Mouse (Mus musculus): ENCODE results near the gene Rbfox2.

The Rbfox2 gene

GRCm38 (mm10) chr15:77144960-77145359 lies 161.8 kb downstream of the Rbfox2 start:
- no peak for DNase-seq (ENCODE audit: low spot score)

DNA sequence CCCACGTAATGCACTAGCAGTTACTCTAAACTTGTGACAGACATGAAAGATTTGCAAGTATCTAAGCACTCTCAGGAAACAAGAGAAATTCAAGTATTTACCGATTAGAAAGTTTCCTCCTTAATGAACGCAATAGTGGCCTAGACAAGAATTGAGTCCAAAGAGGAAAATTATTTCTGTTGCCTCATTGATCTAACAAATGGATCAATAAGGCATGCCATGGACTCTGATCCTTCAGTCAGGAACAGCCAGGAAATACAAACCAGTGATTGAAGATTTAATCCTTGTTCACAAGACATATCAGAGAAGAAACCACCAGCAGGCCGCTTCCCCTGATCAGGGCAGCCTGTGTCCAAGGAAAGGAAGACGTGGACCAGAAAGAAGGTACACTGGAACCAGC lies 164.0 kb downstream of the Rbfox2 start:
- DNase-seq (ENCODE audit: low spot score) = no peak

DNA sequence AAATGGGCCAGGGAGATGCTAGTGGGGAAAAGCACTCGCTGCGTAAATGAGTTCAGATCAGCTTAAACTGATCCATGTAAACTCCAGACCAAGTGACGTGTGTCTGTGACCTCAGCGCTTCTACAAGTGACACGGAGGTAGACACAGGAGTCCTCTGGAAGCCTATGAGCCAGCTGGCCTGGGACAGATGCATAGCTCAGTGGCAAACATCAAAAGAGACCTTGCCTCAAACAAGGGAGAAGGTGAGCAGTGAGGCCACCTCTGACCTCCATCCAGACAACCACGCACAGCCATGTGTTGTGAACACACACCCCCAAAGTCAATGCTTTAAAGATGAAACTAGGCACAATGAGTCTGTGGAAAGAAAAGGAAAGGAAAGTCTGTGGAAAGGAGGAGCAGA lies 164.5 kb downstream of the Rbfox2 start:
- DNase-seq (ENCODE audit: low spot score) = no peak

GRCm38 (mm10) chr15:77141711-77142110 lies 165.1 kb downstream of the Rbfox2 start:
- DNase-seq (ENCODE audit: low spot score) = no peak

- no peak for DNase-seq (ENCODE audit: low spot score)
Observed at GRCm38 (mm10) chr15:77138282-77138681, 168.5 kb downstream of the Rbfox2 start.

DNA sequence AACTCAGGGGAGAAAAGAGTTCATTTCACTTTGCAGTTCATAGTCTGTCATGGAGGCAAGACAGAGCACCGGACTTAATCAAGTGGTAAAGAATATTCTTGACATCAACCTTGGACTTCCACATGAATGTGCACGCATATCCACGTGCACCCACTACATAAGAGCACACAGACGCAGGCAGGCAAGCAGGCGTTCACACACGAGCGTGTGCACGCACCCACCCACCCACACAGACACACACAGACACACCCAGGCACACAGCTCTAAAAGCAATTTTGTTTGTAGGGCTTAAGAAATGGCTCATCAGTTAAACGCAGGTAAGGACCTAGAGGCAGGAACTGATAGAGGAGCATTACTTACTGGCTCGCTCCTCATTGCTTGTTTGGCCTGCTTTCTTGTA lies 172.3 kb downstream of the Rbfox2 start:
- no peak for DNase-seq (ENCODE audit: low spot score)

DNA sequence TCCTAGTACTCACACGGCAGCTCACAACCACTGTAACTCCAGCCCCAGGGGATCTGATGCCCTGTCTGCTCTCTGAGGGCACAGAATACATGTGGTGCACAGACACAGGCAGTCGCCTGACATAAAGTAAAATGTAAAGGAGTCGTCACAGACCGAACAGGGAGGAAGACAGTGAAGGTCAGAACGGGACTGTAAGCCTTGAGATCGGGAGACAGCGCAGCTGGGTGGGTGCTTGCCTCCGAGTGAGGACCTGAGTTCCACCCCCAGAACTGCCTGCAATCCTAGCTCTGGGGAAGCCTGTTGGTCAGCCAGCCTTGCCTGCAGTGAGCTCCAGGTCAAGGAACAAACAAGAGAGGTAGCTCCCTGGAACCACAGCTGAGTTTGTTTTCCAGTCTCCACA lies 177.7 kb downstream of the Rbfox2 start:
- DNase-seq (ENCODE audit: low spot score) = no peak

DNA sequence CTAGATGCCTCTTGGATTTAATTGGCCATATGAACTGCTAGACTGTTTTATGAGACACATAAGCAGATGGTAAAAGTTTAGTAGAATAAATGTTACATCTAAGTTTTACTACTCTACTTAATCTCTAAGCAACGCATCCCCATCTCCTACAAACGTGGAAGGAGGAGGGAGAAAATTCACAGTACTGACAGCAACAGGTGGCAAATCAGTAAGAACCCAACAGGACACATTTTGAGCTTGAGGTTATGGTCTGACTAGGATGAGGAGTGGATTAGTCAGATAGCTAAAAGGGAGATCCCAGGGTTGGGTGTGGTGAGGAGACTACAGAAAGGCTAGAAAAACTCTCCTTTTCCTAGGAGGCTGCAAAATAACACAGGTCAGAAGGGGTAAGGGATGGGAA lies 179.1 kb downstream of the Rbfox2 start:
- DNase-seq (ENCODE audit: low spot score) = no peak

DNA sequence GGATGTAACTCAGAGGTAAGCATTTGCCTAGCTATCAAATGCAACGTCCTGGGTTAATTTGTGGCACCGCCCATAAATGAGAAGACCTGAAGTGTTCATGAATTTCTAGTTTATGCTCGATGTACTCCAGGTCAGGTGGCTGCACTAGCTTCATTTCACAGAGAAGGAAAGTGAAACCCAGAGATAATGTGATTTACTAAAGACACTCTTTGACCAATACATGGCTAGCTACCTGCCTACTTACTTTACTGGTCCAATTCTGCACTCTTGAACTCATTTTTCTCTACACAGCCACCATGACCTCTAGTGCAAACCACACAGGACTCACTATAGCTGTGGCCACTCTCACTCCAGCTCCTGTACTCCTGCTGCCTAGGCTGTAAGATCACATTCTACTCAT lies 180.1 kb downstream of the Rbfox2 start:
- no peak for DNase-seq (ENCODE audit: low spot score)

DNA sequence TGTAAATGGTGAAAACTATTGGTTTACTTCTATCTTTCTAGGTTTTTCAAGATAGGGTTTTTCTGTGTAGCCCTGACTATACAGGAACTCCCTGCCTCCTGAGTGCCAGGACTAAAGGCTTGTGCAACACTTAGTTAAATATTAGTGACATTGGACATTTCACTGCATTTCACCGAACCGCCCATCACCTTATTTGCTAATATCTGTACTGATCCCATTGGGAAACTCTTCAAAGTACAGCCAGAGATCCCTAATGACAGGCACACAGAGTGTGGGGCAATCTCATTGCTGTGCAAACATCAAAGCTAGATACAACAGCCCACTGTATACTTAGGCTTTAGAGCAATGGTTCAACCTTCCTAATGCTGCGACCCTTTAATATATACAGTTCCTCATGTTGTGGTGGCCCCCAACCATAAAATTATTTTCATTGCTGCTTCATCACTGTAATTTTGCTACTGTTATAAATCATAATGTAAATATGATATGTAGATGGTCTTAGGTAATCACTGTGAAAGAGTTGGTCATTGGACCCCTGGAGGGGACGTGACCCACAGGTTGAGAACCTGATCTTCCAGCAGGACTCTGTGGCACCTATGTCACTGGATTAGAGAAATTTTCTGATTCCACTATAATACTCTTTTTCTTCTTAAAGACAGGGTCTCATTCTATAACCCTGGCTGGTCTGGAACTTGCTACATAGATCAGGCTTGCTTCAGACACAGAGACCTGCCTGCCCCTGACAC lies 182.3 kb downstream of the Rbfox2 start:
- no peak for DNase-seq (ENCODE audit: low spot score)

DNA sequence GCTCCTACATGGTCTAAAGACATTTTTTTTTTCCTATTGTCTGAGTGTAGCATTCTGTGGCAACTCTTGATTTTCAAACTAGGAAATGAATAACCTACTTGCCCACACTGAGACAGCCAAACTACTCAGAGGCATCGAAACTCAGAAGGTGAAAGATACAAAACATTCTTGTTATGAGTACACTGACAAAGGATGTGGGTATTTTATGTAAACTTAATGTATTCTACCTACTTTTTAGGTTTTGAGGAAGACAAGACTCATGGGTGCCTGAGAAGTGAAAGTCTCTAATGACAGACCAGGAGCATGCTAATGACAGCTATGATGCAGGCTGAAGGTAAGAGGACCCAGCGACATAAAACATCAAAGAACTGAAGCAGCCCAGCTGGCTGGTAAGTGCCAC lies 184.0 kb downstream of the Rbfox2 start:
- DNase-seq (ENCODE audit: low spot score) = no peak

DNA sequence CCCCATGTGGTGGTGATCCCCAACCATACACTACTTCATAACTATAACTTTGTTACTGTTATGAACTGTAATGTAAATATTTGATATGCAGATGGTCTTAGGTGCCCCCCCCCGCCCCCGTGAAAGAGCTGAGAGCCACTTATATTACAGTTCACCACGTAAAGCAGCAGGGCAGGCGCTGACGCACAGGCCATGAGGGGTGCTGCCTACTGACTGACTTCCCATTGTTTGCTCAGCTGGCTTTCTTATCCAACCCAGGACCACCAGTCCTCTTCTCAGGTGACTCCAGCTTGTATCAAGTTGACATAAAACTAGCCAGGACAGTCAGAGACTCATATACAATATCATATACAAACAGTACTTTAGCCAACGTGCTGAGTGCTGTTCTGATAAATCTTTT lies 184.6 kb downstream of the Rbfox2 start:
- DNase-seq (ENCODE audit: low spot score) = no peak

- no peak for DNase-seq (ENCODE audit: low spot score)
Observed at GRCm38 (mm10) chr15:77119666-77120065, 187.1 kb downstream of the Rbfox2 start.

DNA sequence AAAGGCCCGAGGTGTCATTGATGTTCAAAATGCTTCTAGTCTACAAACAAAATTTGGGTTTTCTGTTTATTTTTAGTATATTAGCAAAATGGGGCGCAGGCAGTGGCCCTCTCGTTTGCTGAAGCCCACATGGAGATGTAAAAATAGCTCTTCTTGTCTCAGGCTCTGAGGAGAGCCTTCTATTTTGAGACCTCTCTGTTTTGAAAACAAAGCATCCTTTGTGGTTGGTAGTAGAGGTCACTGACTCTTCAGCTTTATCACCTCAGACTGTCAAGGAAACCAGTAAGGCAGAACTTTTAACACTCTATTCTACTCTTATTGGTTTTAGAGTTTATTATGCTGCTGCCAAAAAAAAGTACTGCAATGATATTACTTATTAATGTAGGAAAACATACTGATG lies 189.6 kb downstream of the Rbfox2 start:
- no peak for DNase-seq (ENCODE audit: low spot score)

DNA sequence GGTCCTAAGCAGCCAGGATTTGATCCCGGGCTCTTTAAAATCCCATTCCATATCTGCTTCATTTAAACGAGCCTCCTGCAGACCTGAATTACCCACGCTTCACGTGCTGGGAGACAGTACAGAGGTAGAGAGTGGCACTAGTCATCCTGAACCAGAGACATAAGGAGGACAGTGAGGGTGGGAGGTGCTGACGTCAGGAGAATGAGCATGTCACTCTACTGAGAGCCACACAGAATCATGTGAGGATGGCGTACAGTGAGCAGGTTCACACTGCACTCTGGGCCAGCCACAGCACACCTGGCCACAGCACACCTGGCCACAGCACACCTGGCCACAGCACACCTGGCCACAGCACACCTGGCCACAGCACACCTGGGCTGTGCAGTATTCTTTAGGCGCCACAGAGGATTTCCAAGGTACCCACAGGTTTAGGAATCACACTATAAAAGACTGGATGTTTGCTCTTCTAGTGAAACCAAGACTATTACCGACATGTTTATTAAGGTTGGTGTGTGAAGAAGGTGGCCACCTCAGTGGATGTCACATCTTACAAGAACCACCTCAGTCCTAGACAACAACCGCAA lies 190.6 kb downstream of the Rbfox2 start:
- DNase-seq (ENCODE audit: low spot score) = no peak

- DNase-seq (ENCODE audit: low spot score) = no peak
Observed at GRCm38 (mm10) chr15:77115456-77115855, 191.3 kb downstream of the Rbfox2 start.

DNA sequence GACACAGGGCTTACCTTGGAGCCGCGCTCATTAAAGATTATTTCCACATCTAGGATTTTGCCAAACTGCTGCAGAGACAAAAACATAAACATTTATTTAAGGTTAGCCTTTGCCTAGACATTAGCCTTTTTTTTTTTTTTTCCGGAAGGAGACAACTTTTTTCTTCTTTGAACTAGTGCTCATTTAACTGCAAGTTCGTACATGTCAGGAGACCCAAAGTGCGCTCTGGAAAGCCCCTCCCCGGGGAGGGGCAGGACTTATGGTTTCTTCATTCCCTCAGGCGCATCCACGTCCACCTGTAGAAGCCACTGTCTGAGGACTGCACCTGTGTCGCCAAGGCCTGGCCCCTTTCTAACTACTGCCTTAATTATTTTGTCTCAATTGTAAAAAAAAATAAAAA lies 193.2 kb downstream of the Rbfox2 start:
- DNase-seq (ENCODE audit: low spot score) = no peak

DNA sequence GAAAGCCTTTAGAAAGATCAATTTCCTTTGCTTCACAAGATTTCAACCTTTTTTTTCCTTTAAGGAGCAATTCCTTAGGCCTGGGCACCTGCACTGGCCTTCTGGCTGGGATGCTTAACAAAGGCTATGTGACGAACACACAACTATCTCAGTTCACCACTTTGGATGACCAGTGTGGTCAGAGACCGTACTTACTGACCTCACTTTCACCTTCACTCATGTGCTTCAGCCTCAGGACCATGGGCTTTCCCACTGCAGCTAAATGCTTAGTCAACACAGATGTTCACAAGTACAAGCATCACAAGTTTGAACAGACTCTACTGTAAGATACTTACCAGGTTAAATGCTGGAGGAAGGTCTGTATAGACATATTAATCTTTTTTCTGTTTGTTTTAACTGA lies 194.4 kb downstream of the Rbfox2 start:
- DNase-seq (ENCODE audit: low spot score) = no peak

GRCm38 (mm10) chr15:77111924-77112323 lies 194.9 kb downstream of the Rbfox2 start:
- no peak for DNase-seq (ENCODE audit: low spot score)

GRCm38 (mm10) chr15:77110452-77110851 lies 196.4 kb downstream of the Rbfox2 start:
- no peak for DNase-seq (ENCODE audit: low spot score)

DNA sequence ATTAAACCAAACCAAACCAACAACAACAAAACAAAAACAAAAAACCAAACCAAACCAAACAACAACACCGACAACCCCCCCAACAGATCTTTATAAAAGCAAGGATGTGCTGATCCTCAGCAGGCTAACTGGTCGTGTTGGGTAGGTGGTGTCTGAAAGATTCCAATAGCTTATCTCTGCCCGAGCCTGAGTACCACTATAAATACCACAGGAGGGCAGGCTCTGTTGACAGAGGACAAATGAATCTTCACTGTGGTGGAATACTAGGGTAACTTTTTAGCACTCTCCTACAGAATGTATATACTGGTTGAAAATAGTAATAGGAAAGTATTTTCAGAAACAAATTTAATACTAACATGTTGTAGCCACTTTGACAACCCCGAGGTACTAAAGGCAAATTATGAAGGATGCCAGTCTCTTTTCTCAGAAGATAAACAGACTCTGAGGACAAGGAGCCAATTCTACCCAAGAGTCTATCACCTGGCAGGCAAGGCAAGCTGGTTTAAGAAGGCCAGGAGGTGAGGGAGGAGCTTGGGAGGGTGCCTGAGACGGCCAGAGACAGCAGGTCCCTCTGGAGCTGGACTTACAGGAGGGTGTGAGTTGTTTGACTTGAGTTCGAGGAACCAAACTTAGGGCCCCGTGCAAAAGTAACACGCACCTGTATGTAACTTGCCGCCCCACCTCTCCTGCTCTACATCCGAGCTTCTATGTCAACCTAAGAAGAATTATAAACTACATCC lies 199.5 kb downstream of the Rbfox2 start:
- DNase-seq (ENCODE audit: low spot score) = no peak

DNA sequence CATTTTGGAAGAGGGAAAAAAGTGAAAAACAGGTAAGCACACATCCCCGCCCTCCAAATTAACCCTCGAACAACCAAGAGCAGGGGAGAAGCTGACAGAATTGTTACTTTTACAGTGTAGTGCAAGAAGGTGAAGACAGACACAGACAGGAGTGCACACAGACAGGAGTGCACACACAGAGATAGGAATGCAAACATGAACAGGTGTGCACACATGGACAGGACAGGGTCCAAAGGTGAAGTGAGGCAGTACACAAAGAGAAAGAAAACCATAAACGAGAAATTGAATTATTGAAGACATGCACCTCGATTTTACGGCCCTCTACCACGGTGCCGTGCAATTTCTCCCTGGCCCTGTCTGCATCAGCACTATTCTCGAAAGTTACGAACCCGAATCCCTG lies 201.5 kb downstream of the Rbfox2 start:
- DNase-seq (ENCODE audit: low spot score) = no peak

GRCm38 (mm10) chr15:77104349-77105158 lies 202.2 kb downstream of the Rbfox2 start:
- no peak for DNase-seq (ENCODE audit: low spot score)
